Mouse (Mus musculus) stomach, embryonic 16.5 days (tissue): Measurements from ENCODE around the gene St3gal5. TPM values are rescaled to one million over a fixed set of nuclear protein-coding genes. Genes with fewer than 3 reads are reported as not detected.

Source experiments
- ATAC-seq: fragments of 200-750 bp; cut with Nextera tagmentation; 2 replicates; pipeline ENCODE4 v1.8.0; 2017; ENCODE audit warnings: moderate number of reproducible peaks, moderate TSS enrichment; ENCODE audit not compliant: insufficient read depth, low FRiP score
- H3K27ac ChIP-seq: fragments of 300-500 bp; sonication (generic); 2 replicates; pipeline ENCODE4 v1.5.1; 2014; ENCODE audit warnings: low read length
- H3K27me3 ChIP-seq: fragments of 300-500 bp; sonication (generic); 2 replicates; pipeline ENCODE4 v1.6.1; 2014; ENCODE audit warnings: low read length, control low read depth, mixed read lengths; ENCODE audit not compliant: control insufficient read depth, insufficient read depth
- H3K36me3 ChIP-seq: fragments of 300-500 bp; sonication (generic); 2 replicates; pipeline ENCODE4 v1.6.1; 2014; ENCODE audit warnings: low read length; ENCODE audit not compliant: control insufficient read depth, insufficient read depth
- H3K4me1 ChIP-seq: fragments of 300-500 bp; sonication (generic); 2 replicates; pipeline ENCODE4 v1.6.1; 2014; ENCODE audit warnings: low read length, control low read depth, mixed read lengths; ENCODE audit not compliant: control insufficient read depth, insufficient read depth
- H3K4me2 ChIP-seq: fragments of 300-500 bp; sonication (generic); 2 replicates; pipeline ENCODE4 v1.6.1; 2014; ENCODE audit warnings: low read depth, low read length, mixed read lengths
- H3K4me3 ChIP-seq: fragments of 300-500 bp; sonication (generic); replicated peaks from 2 replicates; pipeline ENCODE4 v1.5.1; 2014; ENCODE audit warnings: mild to moderate bottlenecking, low read length
- H3K9ac ChIP-seq: fragments of 300-500 bp; sonication (generic); 2 replicates; pipeline ENCODE4 v1.6.1; 2014; ENCODE audit warnings: low read length
- H3K9me3 ChIP-seq: fragments of 300-500 bp; sonication (generic); replicated peaks from 2 replicates; pipeline ENCODE4 v1.6.1; 2016; ENCODE audit warnings: low read length, control low read depth; ENCODE audit not compliant: control insufficient read depth
- WGBS: fragments of 180-500 bp; shearing (Covaris S2); extraction: QIAGEN DNeasy Blood & Tissue Kit; methylation state at CpG from one replicate; pipeline ENCODE4 v1.1.7; 2014; 5-methylcytosine and 5-hydroxymethylcytosine counted together
- polyA plus RNA-seq: library from polyadenylated mRNA; unstranded; fragments of >200 nt; fragmentation: Nextera tagmentation; extraction: Ambion mirVana; gene quantifications from 2 replicates; pipeline ENCODE4 v1.2.1, GENCODE M21; 2015

Gene St3gal5
- polyA plus RNA-seq, 1 experiment from 2014 or later = 32.2 TPM

DNA sequence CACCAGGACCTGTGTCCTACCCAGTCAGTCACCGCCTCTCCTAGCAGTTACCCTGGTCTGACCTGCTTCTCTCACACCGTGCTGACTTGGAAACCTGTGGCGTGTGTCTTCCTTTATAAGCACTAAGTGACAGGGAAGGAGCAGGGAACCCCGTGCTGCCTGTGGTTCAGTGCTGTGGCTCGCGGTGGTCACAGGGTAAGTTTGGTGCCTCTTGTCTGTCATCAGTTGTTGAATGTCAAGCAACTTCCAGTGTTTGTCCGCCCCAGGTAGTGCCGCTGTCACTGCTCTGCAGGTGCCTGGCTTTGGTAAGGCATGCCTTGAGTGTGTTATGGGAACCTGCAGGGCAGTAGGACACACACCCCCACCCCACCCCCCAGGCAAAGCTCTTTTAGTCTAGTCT lies 3.5 kb downstream of the St3gal5 start:
- H3K4me1 ChIP-seq = peaks cover 27% of the 10 kb centered on the region
- H3K9me3 ChIP-seq = no peaks in the 10 kb centered on the region
- H3K9ac ChIP-seq = 0 out of 2 replicates have a peak overlapping the region, but pooled peaks have one; percentile 12
- peak overlapping the region; percentile 84 for H3K27ac ChIP-seq
- peak overlapping the region; percentile 36 for H3K4me2 ChIP-seq
- ATAC-seq = no peak
- H3K36me3 ChIP-seq = no peaks in the 10 kb centered on the region
- 66% methylated on average over 8 of the region's 8 CpGs for WGBS
- no peak overlapping the region; the same call in 1 of the 2 replicates for H3K4me3 ChIP-seq
- H3K27me3 ChIP-seq = no peaks in the 10 kb centered on the region

DNA sequence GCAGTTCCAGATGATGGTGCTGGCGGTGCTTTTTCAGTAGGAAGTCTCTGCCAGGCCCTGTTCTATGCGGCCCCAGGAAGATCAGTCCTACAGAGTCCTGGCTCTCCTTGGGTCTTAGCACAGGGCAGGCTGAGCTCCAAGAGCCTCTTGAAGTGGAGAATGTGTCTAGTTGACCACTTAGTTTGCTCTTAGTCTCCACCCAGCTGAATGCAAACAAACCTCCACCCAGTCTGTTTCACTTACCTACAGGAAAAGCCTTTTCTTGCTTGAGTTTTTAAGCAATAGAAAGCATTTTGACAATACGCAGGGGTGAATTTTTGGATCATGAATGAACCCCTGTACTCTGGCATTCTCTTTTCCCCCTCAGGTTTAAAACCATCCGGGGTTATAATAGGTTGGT lies 4.0 kb downstream of the St3gal5 start:
- no peak overlapping the region; the same call in 1 of the 2 replicates for H3K4me3 ChIP-seq
- H3K9me3 ChIP-seq = no peaks in the 10 kb centered on the region
- no peak for ATAC-seq
- H3K27me3 ChIP-seq = no peaks in the 10 kb centered on the region
- H3K9ac ChIP-seq = no peak overlapping the region
- H3K36me3 ChIP-seq = no peaks in the 10 kb centered on the region
- 47% methylated on average over 4 of the region's 4 CpGs for WGBS
- peaks cover 27% of the 10 kb centered on the region for H3K4me1 ChIP-seq
- peak overlapping the region; percentile 36 for H3K4me2 ChIP-seq
- H3K27ac ChIP-seq = peak overlapping the region; percentile 84

DNA sequence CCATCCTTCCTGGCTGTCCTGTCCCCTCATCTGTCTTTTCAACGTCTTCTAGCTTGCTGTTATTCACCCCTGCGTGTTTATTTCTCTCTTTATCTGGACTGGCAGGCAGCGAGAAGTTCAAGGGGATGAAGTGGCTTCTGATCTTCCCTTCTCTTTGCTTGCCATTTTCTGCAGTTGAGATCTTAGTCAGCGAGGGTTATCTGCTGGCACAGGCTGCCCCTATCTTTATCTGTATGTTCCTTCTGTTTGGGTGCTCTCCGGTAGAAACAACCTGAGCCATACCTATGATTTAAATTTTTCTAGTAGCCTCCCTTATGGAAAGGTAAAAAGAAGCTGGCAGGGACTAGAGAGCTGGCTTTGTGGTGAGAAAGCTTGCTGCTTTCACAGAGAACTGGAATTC lies 4.7 kb downstream of the St3gal5 start:
- Histone ChIP-seq H3K4me3 (no peak overlapping the region), H3K9me3 (no peaks in the 10 kb centered on the region), H3K27ac (peak overlapping the region; percentile 84), H3K9ac (no peak overlapping the region), H3K36me3 (no peaks in the 10 kb centered on the region), H3K27me3 (no peaks in the 10 kb centered on the region), H3K4me2 (peak overlapping the region; percentile 36; the same call in 1 of the 2 replicates), H3K4me1 (peaks cover 27% of the 10 kb centered on the region)
- whole genome bisulfite sequencing = 34% methylated on average over 5 of the region's 5 CpGs
- ATAC-seq = no peak

DNA sequence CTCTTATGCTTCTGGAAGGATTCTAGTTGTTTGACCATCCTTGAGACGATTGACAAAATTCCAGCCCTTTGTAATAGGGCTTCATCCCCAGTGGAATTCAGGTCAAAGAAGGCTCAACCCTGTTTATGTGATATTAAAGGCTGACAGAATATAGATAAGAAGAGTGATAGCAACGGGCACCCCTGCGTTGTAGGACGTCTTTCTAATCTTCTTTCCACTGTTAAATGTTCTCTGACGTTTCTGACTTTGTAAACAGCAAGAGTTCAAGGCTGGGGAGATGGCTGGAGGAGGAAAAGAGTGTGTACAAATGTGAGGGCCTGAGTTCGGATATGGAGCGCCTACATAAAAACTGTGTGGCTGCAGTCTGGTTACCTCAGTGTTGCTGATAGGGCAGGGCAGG lies 7.1 kb downstream of the St3gal5 start:
- H3K9ac ChIP-seq = no peak overlapping the region
- no peaks in the 10 kb centered on the region for H3K27me3 ChIP-seq
- H3K4me3 ChIP-seq = no peak overlapping the region
- WGBS = 41% methylated on average over 7 of the region's 7 CpGs
- H3K9me3 ChIP-seq = no peaks in the 10 kb centered on the region
- peaks cover 31% of the 10 kb centered on the region for H3K4me1 ChIP-seq
- H3K4me2 ChIP-seq = no peak overlapping the region
- no peaks in the 10 kb centered on the region for H3K36me3 ChIP-seq
- ATAC-seq = no peak
- peak overlapping the region; percentile 14; the same call in 1 of the 2 replicates for H3K27ac ChIP-seq

DNA sequence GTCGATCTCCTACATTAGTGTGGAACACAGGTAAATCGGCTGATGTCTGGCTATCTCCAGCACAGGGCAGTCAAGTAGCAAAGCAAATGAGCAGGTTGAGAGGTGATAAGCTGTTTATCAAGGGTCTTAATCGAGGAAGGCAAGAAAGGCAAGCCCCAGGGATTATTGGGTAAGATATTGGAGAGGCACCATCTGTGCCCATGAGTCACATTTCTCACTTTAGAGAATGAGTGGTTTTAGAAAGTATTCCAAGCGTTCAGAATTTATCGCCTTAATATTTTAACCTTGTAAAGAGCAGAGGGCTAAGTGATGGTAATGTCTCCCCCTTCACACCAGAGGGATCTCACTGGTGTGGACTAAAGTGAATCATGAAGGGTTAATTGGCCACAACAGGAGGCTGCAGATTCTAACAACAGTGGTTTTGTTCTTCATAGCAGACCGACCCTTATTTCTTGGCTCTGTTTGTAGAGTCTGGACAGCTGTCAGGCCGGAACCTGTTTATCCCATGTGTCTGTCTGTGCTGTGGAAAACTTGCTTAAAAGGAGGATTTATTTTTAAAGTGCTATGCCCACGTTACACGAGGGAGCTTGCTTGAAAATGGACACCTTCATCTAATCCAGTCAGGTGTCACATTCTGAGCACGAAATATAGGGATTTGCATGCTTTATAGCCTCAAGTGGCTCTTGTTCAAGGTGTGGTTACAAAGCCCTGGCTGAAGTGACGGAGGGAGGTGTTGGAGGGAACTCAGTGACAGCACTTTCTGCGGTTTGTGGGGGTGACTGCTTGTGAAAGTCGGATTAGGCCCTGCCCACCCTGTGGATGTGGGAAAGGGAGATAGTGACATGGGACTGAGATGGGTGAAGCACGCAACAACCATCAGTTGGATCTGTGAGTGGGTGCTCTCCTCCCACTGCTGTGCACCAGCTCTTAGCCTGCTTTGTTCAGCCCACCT lies 11.8 kb downstream of the St3gal5 start:
- peak; percentile 50 for ATAC-seq
- no peak overlapping the region for H3K4me2 ChIP-seq

DNA sequence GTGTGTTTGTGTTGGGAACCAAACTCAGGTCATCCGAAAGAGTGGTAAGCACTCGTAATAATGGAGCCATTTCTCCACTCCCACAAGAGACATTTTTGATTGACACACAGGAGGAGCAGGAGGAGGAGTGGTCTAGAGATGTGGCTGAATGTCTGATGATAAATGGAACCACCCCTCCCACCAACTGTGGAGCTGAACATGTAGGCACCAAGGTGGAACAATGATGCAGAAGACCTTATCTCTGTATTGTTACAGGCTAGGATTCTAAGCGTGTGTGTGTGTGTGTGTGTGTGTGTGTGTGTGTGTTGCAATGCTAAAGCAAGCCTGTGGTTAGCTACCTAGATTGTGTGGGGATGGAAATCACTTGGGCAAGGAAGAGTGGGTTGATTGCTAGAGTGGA lies 13.2 kb downstream of the St3gal5 start:
- no peak overlapping the region for H3K9ac ChIP-seq
- H3K4me2 ChIP-seq = no peak overlapping the region
- no peak overlapping the region for H3K27ac ChIP-seq

More for the DNA sequence above, 11.8 kb downstream of the St3gal5 start:
- Histone ChIP-seq H3K9me3 (no peaks in the 10 kb centered on the region), H3K4me1 (peaks cover 22% of the 10 kb centered on the region; the same call in 1 of the 2 replicates), H3K27ac (no peak overlapping the region), H3K27me3 (no peaks in the 10 kb centered on the region), H3K36me3 (no peaks in the 10 kb centered on the region), H3K4me3 (no peak overlapping the region), H3K9ac (peak overlapping the region; percentile 1; the same call in 1 of the 2 replicates)
- 59% methylated on average over 14 of the region's 14 CpGs for WGBS

DNA sequence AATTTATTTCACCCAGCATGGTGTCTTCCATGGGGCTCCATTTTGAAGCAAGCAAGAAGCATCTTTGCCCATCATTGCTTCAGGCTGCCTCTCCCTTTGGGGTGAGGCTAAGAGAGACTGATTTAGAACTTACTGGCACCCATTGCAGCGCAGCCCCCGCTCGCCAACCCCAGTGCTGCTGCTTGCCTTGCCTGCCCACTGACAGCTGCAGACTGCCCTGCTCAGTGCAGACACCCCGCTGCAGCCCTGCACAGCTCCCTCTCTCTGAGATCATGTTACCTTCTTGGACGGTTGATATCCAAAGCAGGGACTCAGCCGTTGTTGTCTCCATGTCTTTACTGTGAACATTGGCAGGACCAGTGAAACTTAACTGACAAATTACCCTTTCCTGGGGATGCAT lies 15.2 kb downstream of the St3gal5 start:
- no peaks in the 10 kb centered on the region for H3K9me3 ChIP-seq
- 39% methylated on average over 6 of the region's 6 CpGs for WGBS
- no peaks in the 10 kb centered on the region for H3K27me3 ChIP-seq
- H3K27ac ChIP-seq = no peak overlapping the region
- no peak overlapping the region for H3K4me2 ChIP-seq
- ATAC-seq = no peak
- H3K4me1 ChIP-seq = peaks cover 16% of the 10 kb centered on the region; the same call in 1 of the 2 replicates
- no peak overlapping the region for H3K4me3 ChIP-seq
- H3K9ac ChIP-seq = no peak overlapping the region
- no peaks in the 10 kb centered on the region for H3K36me3 ChIP-seq

More for the DNA sequence above, 13.2 kb downstream of the St3gal5 start:
- WGBS = 81% methylated on average over 3 of the region's 3 CpGs
- Histone ChIP-seq H3K27me3 (no peaks in the 10 kb centered on the region), H3K4me3 (no peak overlapping the region), H3K9me3 (no peaks in the 10 kb centered on the region), H3K36me3 (no peaks in the 10 kb centered on the region), H3K4me1 (peaks cover 17% of the 10 kb centered on the region; the same call in 1 of the 2 replicates)
- ATAC-seq = no peak

DNA sequence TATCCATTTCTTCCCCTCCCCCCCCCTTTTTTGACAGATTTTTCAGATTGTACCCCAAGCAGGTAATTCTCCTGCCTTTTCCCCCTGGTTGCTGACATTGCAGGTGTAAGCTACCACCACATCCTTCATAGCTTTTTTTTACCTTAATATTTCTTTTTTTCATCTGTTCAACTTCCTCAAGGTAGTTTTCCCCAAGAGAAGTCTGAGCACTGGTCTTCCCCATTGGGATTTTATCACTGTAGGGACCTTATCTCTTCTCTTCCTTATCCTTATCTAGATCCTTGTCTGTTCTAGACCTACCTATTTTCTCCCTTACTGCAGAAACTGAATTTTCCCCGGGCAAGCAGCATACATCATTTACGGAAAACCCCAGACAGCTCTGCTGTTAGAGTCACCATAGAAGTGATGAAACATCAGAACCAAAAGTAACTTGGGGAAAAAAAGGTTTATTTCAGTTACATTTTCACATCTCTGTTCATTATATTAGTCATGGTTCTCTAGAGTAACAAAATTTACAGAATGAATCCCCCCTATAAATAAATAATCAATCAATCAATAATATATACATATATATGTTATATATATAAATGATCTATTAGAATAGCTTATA lies 15.8 kb downstream of the St3gal5 start:
- no peaks in the 10 kb centered on the region for H3K27me3 ChIP-seq
- H3K9ac ChIP-seq = no peak overlapping the region
- H3K4me3 ChIP-seq = no peak overlapping the region
- H3K36me3 ChIP-seq = no peaks in the 10 kb centered on the region
- no peak for ATAC-seq
- H3K9me3 ChIP-seq = no peaks in the 10 kb centered on the region
- H3K4me1 ChIP-seq = peaks cover 12% of the 10 kb centered on the region; the same call in 1 of the 2 replicates
- no peak overlapping the region for H3K4me2 ChIP-seq
- no peak overlapping the region for H3K27ac ChIP-seq
- WGBS = 73% methylated on average over 2 of the region's 2 CpGs

DNA sequence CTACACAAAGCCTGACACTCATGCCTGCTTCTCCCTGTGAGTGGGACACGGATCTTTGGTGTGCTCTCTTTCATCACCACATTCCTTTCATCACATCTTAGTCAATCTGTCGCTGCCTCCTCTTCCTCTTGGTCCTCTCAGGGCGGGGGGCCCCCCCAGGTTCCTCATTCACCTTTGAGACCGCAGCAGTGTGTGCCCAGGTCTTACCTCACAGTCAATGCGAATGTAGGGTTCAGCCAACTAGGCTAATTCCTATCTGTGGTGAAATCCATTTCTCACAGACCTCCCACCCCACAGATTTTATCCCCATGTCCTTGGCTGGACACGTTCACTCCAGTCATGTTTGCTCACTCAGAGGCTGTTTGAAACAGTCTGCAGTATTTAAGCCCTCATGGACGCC lies 17.5 kb downstream of the St3gal5 start:
- Histone ChIP-seq H3K9ac (no peak overlapping the region), H3K4me3 (no peak overlapping the region), H3K27ac (no peak overlapping the region), H3K36me3 (no peaks in the 10 kb centered on the region), H3K4me1 (no peaks in the 10 kb centered on the region), H3K27me3 (no peaks in the 10 kb centered on the region), H3K9me3 (no peaks in the 10 kb centered on the region), H3K4me2 (no peak overlapping the region)
- no peak for ATAC-seq
- WGBS = 75% methylated on average over 7 of the region's 7 CpGs
